Comparison of ENCODE assay signal across 21 mouse cellular contexts in genomic region chr11:95569908-95570307, GRCm38 (mm10). TPM values are rescaled to one million over a fixed set of nuclear protein-coding genes. Genes with fewer than 3 reads are reported as not detected.
DNase-seq lines count a peak whose midpoint lies in the region; ATAC-seq lines count a peak whose summit lies in the region.
"Had no signal": no experiment of that assay in that cellular context is flagged by ENCODE, and none has a peak within 500 bp of the region (broad histone marks: within the 10 kb centered on the region; RNA-seq: fewer than 3 reads in every experiment).

No protein-coding gene starts in this region.

- peaks cover 25% of the 10 kb centered on the region for H3K27me3 ChIP-seq in limb, embryonic 10.5 days (ENCODE audit: low read depth, poor library complexity, severe bottlenecking)
- H3K27me3 ChIP-seq in neural tube, embryonic 15.5 days (replicated peaks) = 0 out of 2 replicates have a peak, but pooled peaks cover 3% of the 10 kb centered on the region
- H3K27me3 ChIP-seq: embryonic facial prominence, embryonic 13.5 days had no signal

- no peaks in the 10 kb centered on the region for H3K36me3 ChIP-seq in limb, embryonic 10.5 days
- no peaks in the 10 kb centered on the region for H3K36me3 ChIP-seq in neural tube, embryonic 15.5 days
- H3K36me3 ChIP-seq: embryonic facial prominence, embryonic 13.5 days; embryonic facial prominence, embryonic 15.5 days; forebrain, embryonic 12.5 days had no signal

- H3K9me3 ChIP-seq in limb, embryonic 10.5 days (replicated peaks) = no peaks in the 10 kb centered on the region
- H3K9me3 ChIP-seq in neural tube, embryonic 15.5 days (replicated peaks) = no peaks in the 10 kb centered on the region
- H3K9me3 ChIP-seq: embryonic facial prominence, embryonic 13.5 days; embryonic facial prominence, embryonic 15.5 days; forebrain, embryonic 10.5 days; forebrain, embryonic 12.5 days had no signal

- WGBS in limb, embryonic 10.5 days = 75% methylated on average over 6 of the region's 6 CpGs
- 83% methylated on average over 6 of the region's 6 CpGs for WGBS in neural tube, embryonic 15.5 days

- peak overlapping the region; percentile 73 for H3K27ac ChIP-seq in limb, embryonic 10.5 days
- no peak overlapping the region for H3K27ac ChIP-seq in neural tube, embryonic 15.5 days (replicated peaks)
- H3K27ac ChIP-seq: embryonic facial prominence, embryonic 13.5 days; embryonic facial prominence, embryonic 15.5 days; forebrain, embryonic 10.5 days; forebrain, embryonic 12.5 days had no signal

- no peak overlapping the region for H3K4me3 ChIP-seq in limb, embryonic 10.5 days
- no peak overlapping the region for H3K4me3 ChIP-seq in neural tube, embryonic 15.5 days (replicated peaks)
- H3K4me3 ChIP-seq: embryonic facial prominence, embryonic 13.5 days; embryonic facial prominence, embryonic 15.5 days; erythroblast, embryonic 14.5 days; forebrain, embryonic 10.5 days; forebrain, embryonic 12.5 days had no signal

- no peak overlapping the region for H3K4me2 ChIP-seq in neural tube, embryonic 15.5 days
- H3K4me2 ChIP-seq: embryonic facial prominence, embryonic 13.5 days; embryonic facial prominence, embryonic 15.5 days; forebrain, embryonic 12.5 days had no signal

- H3K4me1 ChIP-seq in limb, embryonic 10.5 days = peaks cover 83% of the 10 kb centered on the region
- peaks cover 18% of the 10 kb centered on the region for H3K4me1 ChIP-seq in neural tube, embryonic 15.5 days

- peak; percentile 92 for DNase-seq in heart, adult 11 months
- no peak for DNase-seq in heart, postnatal 25 days (ENCODE audit: low spot score)
- DNase-seq in 3T3-L1 (ENCODE audit: low read depth, low spot score) = peak; percentile 34
- no peak for DNase-seq in limb, embryonic 10.5 days (ENCODE audit: low spot score)
- DNase-seq: adrenal gland, adult 8-10 months; adrenal gland, postnatal 14 days; adrenal gland, postnatal 36 days; cerebellum, adult 11-12 months; cerebellum, adult 2 months; cerebellum, adult 9-10 months; cerebellum, postnatal 25 days had no signal

- no peak overlapping the region for H3K9ac ChIP-seq in neural tube, embryonic 15.5 days (replicated peaks)
- H3K9ac ChIP-seq: embryonic facial prominence, embryonic 13.5 days; embryonic facial prominence, embryonic 15.5 days; forebrain, embryonic 12.5 days had no signal

- no peak for ATAC-seq in activated CD4-positive, CD25-positive, alpha-beta regulatory T cell, adult 4 months
- no peak for ATAC-seq in neural tube, embryonic 15.5 days (ENCODE audit: low FRiP score)
- ATAC-seq: forebrain, embryonic 14.5 days; forebrain, embryonic 16.5 days had no signal

- intact Hi-C loops in heart, postnatal 25 days (cut with DNase I) = no loop called here

RNA-seq across cellular contexts. Expression of gene Ngfr, which starts 17.6 kb away (rescaled TPM):
- total RNA-seq in heart, postnatal 25 days (2021) = under 1 TPM; 0.44 to 0.70 TPM
- 9.7 and 16.3 TPM in 2 replicates for polyA plus RNA-seq in limb, embryonic 10.5 days (2016; fragmentation: Nextera tagmentation; extraction: Ambion mirVana)
- not detected for polyA plus RNA-seq in activated CD4-positive, CD25-positive, alpha-beta regulatory T cell, adult 4 months (2017; shearing (Covaris generic))
- polyA plus RNA-seq in neural tube, embryonic 15.5 days (2015; fragmentation: Nextera tagmentation; extraction: Ambion mirVana) = 69.1 and 69.3 TPM in 2 replicates
- total RNA-seq: MEL had no signal

RNA-seq across cellular contexts. Expression of gene Nxph3, which starts 55.5 kb away (rescaled TPM):
- total RNA-seq in heart, postnatal 25 days (2021) = under 1 TPM; 0.62 to 0.64 TPM
- 0.38 and 0.66 TPM in 2 replicates for polyA plus RNA-seq in limb, embryonic 10.5 days (2016; fragmentation: Nextera tagmentation; extraction: Ambion mirVana)
- polyA plus RNA-seq in activated CD4-positive, CD25-positive, alpha-beta regulatory T cell, adult 4 months (2017; shearing (Covaris generic)) = not detected
- polyA plus RNA-seq in neural tube, embryonic 15.5 days (2015; fragmentation: Nextera tagmentation; extraction: Ambion mirVana) = 1.8 and 2.0 TPM in 2 replicates
- total RNA-seq: MEL had no signal
- polyA plus RNA-seq: erythroblast, embryonic 14.5 days had no signal

Comparison
In these comparisons a context has a peak if more than half of its experiments do, and no peak if none do; other contexts are left out.
1. DNase-seq: peak in heart, adult 11 months (single experiment) and 3T3-L1 (single experiment); none in heart, postnatal 25 days (single experiment) and limb, embryonic 10.5 days (single experiment).